Mouse (Mus musculus): ENCODE measurements around the gene Ttc14. TPM values are rescaled to one million over a fixed set of nuclear protein-coding genes. Genes with fewer than 3 reads are reported as not detected.

Ttc14 gene
- total and polyA plus RNA-seq, 2 experiments: 8.7 to 19.2 TPM

- 76% methylated on average over 1 of the region's 1 CpGs for WGBS
- H3K27me3 ChIP-seq (ENCODE audit: control insufficient read depth, insufficient read depth, low read length): no peaks in the 10 kb centered on the region
- H3K27ac ChIP-seq (replicated peaks; ENCODE audit: insufficient read depth, low read depth, low read length): no peak overlapping the region
- no peaks in the 10 kb centered on the region for H3K36me3 ChIP-seq (ENCODE audit: control insufficient read depth, insufficient read depth, low read length)
- no peak overlapping the region for H3K9ac ChIP-seq (ENCODE audit: low read depth, low read length)
- H3K79me2 ChIP-seq (ENCODE audit: control insufficient read depth, insufficient read depth, low read length): no peaks in the 10 kb centered on the region
- TF ChIP-seq CTCF (IDR thresholded peaks at IDR 0.05; ENCODE audit: low read depth, low read length) (no peak), POLR2A (IDR thresholded peaks at IDR 0.05; ENCODE audit: extremely low read depth, insufficient read depth, low read length) (no peak)
- no peak for DNase-seq (ENCODE audit: extremely low read depth, low read depth, low spot score)
- H3K4me3 ChIP-seq (ENCODE audit: insufficient read depth, low read depth, low read length): no peak overlapping the region
- no peaks in the 10 kb centered on the region for H3K4me1 ChIP-seq (ENCODE audit: control insufficient read depth, insufficient read depth, low read length)
These were observed 53.4 kb downstream of the Ttc14 start for GRCm38 (mm10) chr3:33853062-33853461.

- no peaks in the 10 kb centered on the region for H3K27me3 ChIP-seq (ENCODE audit: control insufficient read depth, insufficient read depth, low read length)
- H3K79me2 ChIP-seq (ENCODE audit: control insufficient read depth, insufficient read depth, low read length): no peaks in the 10 kb centered on the region
- WGBS: 79% methylated on average over 3 of the region's 3 CpGs
- H3K36me3 ChIP-seq (ENCODE audit: control insufficient read depth, insufficient read depth, low read length): no peaks in the 10 kb centered on the region
- no peaks in the 10 kb centered on the region for H3K4me1 ChIP-seq (ENCODE audit: control insufficient read depth, insufficient read depth, low read length)
- no peak overlapping the region for H3K4me3 ChIP-seq (ENCODE audit: insufficient read depth, low read depth, low read length)
- TF ChIP-seq CTCF (IDR thresholded peaks at IDR 0.05; ENCODE audit: low read depth, low read length) (no peak), POLR2A (IDR thresholded peaks at IDR 0.05; ENCODE audit: extremely low read depth, insufficient read depth, low read length) (no peak)
- no peak overlapping the region for H3K27ac ChIP-seq (replicated peaks; ENCODE audit: insufficient read depth, low read depth, low read length)
- no peak for DNase-seq (ENCODE audit: extremely low read depth, low read depth, low spot score)
- no peak overlapping the region for H3K9ac ChIP-seq (ENCODE audit: low read depth, low read length)
These were observed 59.3 kb downstream of the Ttc14 start for GRCm38 (mm10) chr3:33858939-33859338.

- TF ChIP-seq POLR2A (IDR thresholded peaks at IDR 0.05; ENCODE audit: extremely low read depth, insufficient read depth, low read length) (no peak), CTCF (IDR thresholded peaks at IDR 0.05; ENCODE audit: low read depth, low read length) (no peak)
- no peak for DNase-seq (ENCODE audit: extremely low read depth, low read depth, low spot score)
- Histone ChIP-seq H3K79me2 (ENCODE audit: control insufficient read depth, insufficient read depth, low read length) (no peaks in the 10 kb centered on the region), H3K27me3 (ENCODE audit: control insufficient read depth, insufficient read depth, low read length) (no peaks in the 10 kb centered on the region), H3K9ac (ENCODE audit: low read depth, low read length) (no peak overlapping the region), H3K36me3 (ENCODE audit: control insufficient read depth, insufficient read depth, low read length) (no peaks in the 10 kb centered on the region), H3K4me1 (ENCODE audit: control insufficient read depth, insufficient read depth, low read length) (no peaks in the 10 kb centered on the region), H3K4me3 (ENCODE audit: insufficient read depth, low read depth, low read length) (no peak overlapping the region), H3K27ac (replicated peaks; ENCODE audit: insufficient read depth, low read depth, low read length) (no peak overlapping the region)
These were observed 64.4 kb downstream of the Ttc14 start for GRCm38 (mm10) chr3:33864000-33864540.

Other genes starting within 250 kb of the Ttc14 start
- gene Ccdc39, start 44.5 kb downstream of the Ttc14 start, total RNA-seq (2014; rRNA removed): 0.07 and 0.18 TPM in 2 replicates
- 0.16 TPM in 1 of 2 replicates, not detected in the other for gene Ccdc39, start 44.5 kb downstream of the Ttc14 start, polyA plus RNA-seq (2012; rRNA removed)
- gene Fxr1, start 220.1 kb downstream of the Ttc14 start, total RNA-seq (2014; rRNA removed): 49.9 and 60.1 TPM in 2 replicates
- gene Fxr1, start 220.1 kb downstream of the Ttc14 start, polyA plus RNA-seq (2012; rRNA removed): 7.6 TPM in 2 replicates